Mouse (Mus musculus): ENCODE measurements around the gene Ptprg.

DNA sequence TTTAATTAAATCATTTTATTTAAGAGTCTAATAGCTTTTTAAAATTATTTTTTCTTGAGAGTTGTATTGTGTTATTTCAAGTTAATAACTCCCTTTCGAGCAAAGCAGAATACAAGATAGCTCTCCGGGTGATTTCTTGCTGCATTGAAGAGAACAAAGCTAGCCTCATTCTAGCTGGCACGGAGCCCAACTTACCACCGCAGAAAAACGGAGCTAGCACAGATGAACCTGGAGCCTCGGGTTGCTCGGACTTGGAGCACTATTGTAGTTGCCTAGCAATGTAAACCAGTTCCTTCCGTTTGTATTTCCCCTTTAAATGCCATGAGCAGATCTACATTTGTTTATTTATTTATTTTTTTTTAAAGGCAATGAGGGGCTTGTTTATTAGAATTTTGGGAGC, 156.5 kb downstream of the Ptprg start:
- TF ChIP-seq CTCF (IDR thresholded peaks at IDR 0.05), result no peak
- no peak for TF ChIP-seq POLR2A (IDR thresholded peaks at IDR 0.05; ENCODE audit: insufficient read depth, low read depth, low read length)
- TF ChIP-seq EP300 (IDR thresholded peaks at IDR 0.05; ENCODE audit: insufficient read depth, low read depth, low read length), result no peak
